Mouse (Mus musculus) urinary bladder, adult 18-20 months (tissue): ENCODE measurements at regions not wholly inside any gene's neighbourhood (a gene's known extent, or its start where the extent isn't known, plus 50 kb on each side); places are given as distances from the start of the nearest gene placed in this dataset.
A peak's percentile ranks its signal among the peaks of the same experiment; 100 is the strongest.

Experiments
- DNase-seq, 2 experiments: peaks; one replicate each; pipeline ENCODE4 v3.0.0; 2022; ENCODE audit warnings: low spot score in 2 of 2, mixed read lengths in 2 of 2

DNA sequence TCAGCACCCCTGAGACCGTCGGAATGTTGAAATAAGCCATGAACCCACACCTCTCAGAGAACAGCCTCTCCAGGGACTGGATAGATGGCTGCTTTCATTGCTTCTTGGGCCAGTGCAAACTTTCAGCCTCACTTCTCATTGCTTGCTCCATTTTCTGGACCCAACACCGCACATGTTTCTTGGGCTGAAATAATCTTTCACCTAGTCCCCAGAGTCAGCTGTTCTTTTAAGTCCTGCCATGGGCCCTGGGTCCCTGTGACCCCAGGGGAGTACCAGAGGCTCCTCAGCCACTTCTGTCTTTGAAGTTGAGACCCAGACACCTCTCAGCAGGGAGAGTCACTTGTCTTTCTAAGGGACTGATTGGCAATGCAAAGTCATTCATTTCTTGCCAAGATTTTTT, 201.4 kb downstream of the Fndc1 start:
- no peak for DNase-seq

DNA sequence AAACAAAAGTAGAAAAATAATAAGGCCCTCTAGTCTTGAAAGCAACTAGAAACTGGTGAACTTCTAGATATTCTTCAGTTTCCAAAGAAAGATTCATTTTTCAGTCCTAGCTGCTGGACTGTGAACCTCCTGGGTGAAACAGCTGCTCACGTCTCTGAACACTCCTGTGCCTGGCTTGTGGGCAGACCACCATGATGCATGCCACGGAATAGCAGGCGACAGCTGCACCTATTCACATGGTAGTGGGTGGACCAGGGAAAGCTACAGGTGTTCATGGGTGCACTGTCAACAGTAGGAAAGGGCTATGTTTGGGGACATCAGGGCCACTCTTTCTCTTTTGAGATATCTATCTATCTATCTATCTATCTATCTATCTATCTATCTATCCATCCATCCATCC, 203.7 kb downstream of the Fndc1 start:
- no peak for DNase-seq

GRCm38 (mm10) chr17:7621262-7621661, 205.8 kb downstream of the Fndc1 start:
- DNase-seq, result peak in 1 of 2 experiments; percentile 29

DNA sequence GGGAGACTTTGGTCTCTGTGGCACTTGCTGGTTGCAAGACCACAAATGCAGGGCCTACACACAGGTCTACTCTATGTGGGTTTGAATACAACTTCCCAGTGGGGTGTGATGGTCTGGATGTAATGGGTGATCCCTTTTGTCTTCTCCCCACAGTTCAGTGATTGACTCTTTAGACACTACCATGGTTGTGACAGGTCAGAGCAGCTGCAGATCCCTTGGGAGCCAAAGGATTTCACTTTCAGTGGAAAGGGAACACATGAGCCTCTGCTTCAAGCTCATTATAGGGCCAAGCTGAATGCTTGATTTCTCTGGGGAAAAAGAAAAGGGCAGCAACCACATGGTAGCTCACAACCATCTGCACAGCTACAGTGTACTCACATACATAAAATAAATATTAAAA, 206.9 kb downstream of the Fndc1 start:
- no peak for DNase-seq

DNA sequence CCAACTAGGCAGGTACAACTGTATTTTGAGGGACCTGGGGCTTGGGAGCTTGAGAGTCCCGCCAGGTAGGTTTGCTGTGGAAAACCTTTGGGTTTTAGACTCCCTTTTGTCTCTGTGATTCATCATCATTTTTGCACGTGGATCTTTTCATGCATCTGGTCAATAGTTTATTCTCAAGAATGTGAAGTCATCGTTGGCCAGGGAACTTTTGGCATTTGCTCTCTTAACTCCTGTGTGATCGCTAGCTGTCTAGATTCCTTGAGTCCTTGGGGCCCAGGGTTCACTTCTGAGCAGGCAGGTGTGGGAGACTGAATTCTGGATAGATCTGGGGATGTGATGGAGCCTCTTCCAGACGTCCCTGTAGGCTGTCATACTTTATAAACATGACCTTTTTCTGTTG, 207.5 kb downstream of the Fndc1 start:
- DNase-seq, result no peak

- DNase-seq, result no peak
These were observed 219.1 kb downstream of the Fndc1 start for GRCm38 (mm10) chr17:7608046-7608445.

DNA sequence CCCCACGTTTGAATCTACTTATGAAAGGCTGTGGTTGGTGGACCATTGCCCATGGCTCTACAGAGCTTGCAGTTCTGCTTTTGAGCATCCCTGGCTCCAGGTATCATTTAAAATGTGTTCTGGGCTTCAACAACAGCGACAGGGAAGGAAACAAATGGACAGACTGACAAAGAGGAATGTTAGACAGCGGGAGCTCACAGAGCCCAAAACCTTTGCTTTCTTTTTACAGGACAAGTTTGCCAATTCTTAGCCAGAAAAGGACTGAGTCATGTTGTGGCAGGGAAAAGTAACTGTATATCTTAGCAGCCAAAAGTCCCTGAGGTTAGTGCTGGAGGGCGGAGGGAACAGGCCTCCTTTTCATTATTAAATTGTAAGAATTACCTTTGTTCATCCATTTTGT, 219.7 kb downstream of the Fndc1 start:
- DNase-seq, result no peak

GRCm38 (mm10) chr17:7604813-7605504, 219.7 kb upstream of the Unc93a2 start:
- DNase-seq, result no peak

DNA sequence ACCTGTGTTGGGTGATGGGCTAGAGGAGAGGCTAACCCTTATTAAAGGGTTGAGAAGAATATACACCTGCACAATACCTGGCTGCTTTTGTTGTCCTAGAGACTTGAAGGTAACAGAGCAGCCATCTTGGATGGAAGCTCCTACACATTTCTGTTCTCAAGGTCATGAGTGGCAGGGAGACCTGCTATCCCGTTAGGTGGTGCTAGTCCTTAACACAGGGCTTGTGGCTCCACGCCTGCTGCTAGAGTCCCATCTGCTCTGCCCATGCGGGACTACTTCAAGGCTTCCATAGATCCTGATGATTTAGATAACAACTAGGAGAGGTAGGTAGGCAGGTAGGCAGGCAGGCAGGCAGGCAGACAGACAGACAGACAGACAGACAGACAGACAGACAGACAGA, 218.8 kb upstream of the Unc93a2 start:
- no peak for DNase-seq

DNA sequence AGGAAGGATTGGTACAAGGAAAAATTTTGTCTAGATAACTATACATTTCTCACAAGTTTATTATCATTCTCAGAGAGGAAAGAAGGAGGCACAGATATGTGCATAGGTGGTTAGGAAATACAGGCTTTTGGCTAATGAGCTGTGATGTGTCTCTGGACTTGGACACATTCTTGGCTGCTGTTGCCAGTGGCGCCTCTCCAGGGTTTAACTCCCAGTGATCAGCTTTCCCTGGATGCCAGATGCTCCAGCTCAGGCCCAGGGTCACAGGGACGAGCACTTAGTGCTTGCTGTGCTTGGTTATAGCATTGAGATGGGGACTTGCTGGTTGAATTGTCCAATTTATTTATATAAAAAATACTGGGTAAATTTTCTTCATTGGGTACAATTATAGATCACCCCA, 215.3 kb upstream of the Unc93a2 start:
- peak in 1 of 2 experiments; percentile 64 for DNase-seq

GRCm38 (mm10) chr17:7597481-7597880, 212.2 kb upstream of the Unc93a2 start:
- DNase-seq, result no peak

GRCm38 (mm10) chr17:7594801-7595200, 209.5 kb upstream of the Unc93a2 start:
- no peak for DNase-seq

- no peak for DNase-seq
These were observed 207.2 kb upstream of the Unc93a2 start for GRCm38 (mm10) chr17:7592491-7592890.

GRCm38 (mm10) chr17:7582866-7583398, 197.7 kb upstream of the Unc93a2 start:
- DNase-seq, result no peak

DNA sequence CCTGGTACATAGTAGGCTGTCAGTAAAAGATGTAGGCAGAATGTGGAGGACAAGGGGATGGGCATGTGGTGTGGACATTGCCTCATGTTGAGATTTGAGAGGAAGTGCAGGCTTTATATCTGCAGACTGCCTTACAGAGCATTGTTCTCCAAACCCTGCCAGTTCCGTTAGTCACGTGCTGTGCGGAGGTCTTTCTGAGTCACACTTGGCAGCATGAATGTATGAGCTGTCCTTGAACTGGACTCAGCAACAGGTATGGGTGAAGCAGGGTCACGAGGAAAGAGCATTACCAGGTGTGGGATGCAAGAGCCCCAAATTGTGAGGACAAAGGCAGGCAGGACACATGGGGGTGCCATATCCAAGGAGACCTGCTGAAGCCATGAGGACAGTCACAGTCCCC, 193.8 kb upstream of the Unc93a2 start:
- no peak for DNase-seq

DNA sequence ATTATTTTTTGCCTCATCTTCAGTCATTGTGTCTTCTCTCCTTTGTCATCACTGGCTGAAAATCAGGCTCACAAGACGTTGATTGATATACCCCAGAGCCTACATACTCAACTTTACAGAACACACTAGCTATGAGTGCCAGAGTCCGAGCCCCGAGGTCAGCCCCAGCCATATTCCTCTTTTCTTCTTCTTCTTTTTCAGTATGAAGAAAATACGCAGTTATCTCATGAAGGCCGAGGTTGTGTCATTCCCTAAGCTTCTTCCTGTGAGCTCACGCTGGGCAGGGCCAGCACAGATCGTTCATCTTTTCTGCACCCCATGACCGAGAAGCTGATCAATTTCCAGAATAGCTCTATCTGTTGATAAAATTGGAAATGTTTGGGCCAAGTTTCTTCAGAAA, 192.7 kb upstream of the Unc93a2 start:
- no peak for DNase-seq

DNA sequence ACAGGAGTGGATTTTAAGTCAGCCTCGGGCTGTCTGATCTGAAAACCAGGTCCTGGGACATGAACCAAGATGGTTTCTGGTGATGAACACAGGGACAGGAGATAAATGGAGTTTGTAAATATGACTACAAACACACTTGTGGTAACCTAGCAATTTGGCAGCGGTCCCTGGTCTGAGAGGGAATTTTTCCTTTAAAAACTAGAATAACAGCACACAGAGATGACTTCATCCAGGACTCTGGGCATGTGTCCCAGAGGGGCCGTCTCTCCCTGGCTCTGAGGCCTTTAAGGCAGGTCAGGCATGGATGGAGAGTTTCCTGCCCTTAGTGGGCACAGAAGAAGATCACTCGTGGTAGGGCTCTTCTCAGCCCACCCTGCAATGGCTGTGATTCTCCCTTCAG, 192.0 kb upstream of the Unc93a2 start:
- DNase-seq, result peak; percentile 28 to 78

- DNase-seq, result peak in 1 of 2 experiments; percentile 40
These were observed 186.2 kb upstream of the Unc93a2 start for GRCm38 (mm10) chr17:7571481-7571880.

- no peak for DNase-seq
These were observed 183.2 kb upstream of the Unc93a2 start for GRCm38 (mm10) chr17:7568482-7568881.

- no peak for DNase-seq
These were observed 180.5 kb upstream of the Unc93a2 start for GRCm38 (mm10) chr17:7565771-7566170.

GRCm38 (mm10) chr17:7562940-7563339, 177.7 kb upstream of the Unc93a2 start:
- no peak for DNase-seq

- DNase-seq, result no peak
These were observed 163.2 kb upstream of the Unc93a2 start for GRCm38 (mm10) chr17:7548456-7548855.

- DNase-seq, result no peak
These were observed 153.3 kb upstream of the Unc93a2 start for GRCm38 (mm10) chr17:7538402-7539087.
